Mouse (Mus musculus) ES-Bruce4 (cell line): ENCODE measurements around the gene Fah. TPM values are rescaled to one million over a fixed set of nuclear protein-coding genes. Genes with fewer than 3 reads are reported as not detected.

Experiments used
- H3K27ac ChIP-seq: 2 replicates; pipeline ENCODE4 v1.5.1; 2012; ENCODE audit warnings: low read length, inconsistent platforms; ENCODE audit not compliant: insufficient read depth
- H3K27me3 ChIP-seq: 2 replicates; pipeline ENCODE4 v1.6.1; 2012; ENCODE audit warnings: mild to moderate bottlenecking, low read length, inconsistent platforms; ENCODE audit not compliant: control insufficient read depth, poor library complexity, insufficient read depth, severe bottlenecking
- H3K36me3 ChIP-seq: 2 replicates; pipeline ENCODE4 v1.6.1; 2012; ENCODE audit warnings: inconsistent platforms, mild to moderate bottlenecking, low read length, moderate library complexity; ENCODE audit not compliant: control insufficient read depth, poor library complexity, insufficient read depth, severe bottlenecking
- H3K4me1 ChIP-seq: one replicate; pipeline ENCODE4 v1.8.1; 2011; ENCODE audit warnings: low read length; ENCODE audit not compliant: control insufficient read depth, insufficient read depth
- H3K4me3 ChIP-seq: 2 replicates; pipeline ENCODE4 v1.5.1; 2011; ENCODE audit warnings: low read depth, mild to moderate bottlenecking, low read length
- H3K9ac ChIP-seq: 2 replicates; pipeline ENCODE4 v1.6.1; 2012; ENCODE audit warnings: low read depth, mild to moderate bottlenecking, inconsistent platforms; ENCODE audit not compliant: poor library complexity, severe bottlenecking
- H3K9me3 ChIP-seq: replicated peaks from 2 replicates; pipeline ENCODE4 v1.6.1; 2012; ENCODE audit warnings: mild to moderate bottlenecking, low read length, inconsistent platforms; ENCODE audit not compliant: control insufficient read depth, poor library complexity, insufficient read depth, severe bottlenecking
- CTCF ChIP-seq: IDR thresholded peaks from one replicate; pipeline ENCODE4 v1.8.1; 2011; ENCODE audit warnings: low read depth, low read length
- EP300 ChIP-seq: IDR thresholded peaks from 2 replicates; pipeline ENCODE4 v1.6.1; 2011; ENCODE audit warnings: low read depth, low read length; ENCODE audit not compliant: insufficient read depth
- POLR2A ChIP-seq: IDR thresholded peaks from one replicate; pipeline ENCODE4 v1.8.1; 2011; ENCODE audit warnings: low read length; ENCODE audit not compliant: insufficient read depth
- polyA plus RNA-seq: library from polyadenylated mRNA; stranded (reverse); fragments of >200 nt; gene quantifications from 2 replicates; pipeline ENCODE4 v1.2.4, GENCODE M21; 2011; ENCODE audit warnings: low read depth; ENCODE audit not compliant: missing spikeins, insufficient read depth, insufficient read length

Gene Fah
- polyA plus RNA-seq, 1 experiment: 24.6 TPM

DNA sequence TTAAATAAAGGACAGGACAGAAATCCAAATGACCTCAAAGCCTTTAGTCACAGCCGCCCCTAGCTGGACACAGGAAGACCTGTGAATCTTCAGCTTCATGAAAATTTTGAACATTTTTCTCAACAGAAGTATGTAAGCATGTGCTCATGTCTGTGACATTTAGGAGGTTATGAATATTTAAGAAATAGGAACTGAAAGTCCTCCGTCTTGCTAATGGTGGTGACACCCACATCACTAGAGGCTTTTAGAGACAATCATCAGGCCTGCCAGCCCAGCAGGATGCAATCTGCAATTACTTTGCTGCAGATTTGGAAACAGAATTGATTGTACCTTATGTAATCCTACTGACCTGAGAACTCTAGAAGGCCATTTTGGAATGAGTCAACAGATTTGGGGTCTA, 55.0 kb downstream of the Fah start:
- Histone ChIP-seq H3K4me3 (no peak overlapping the region), H3K9ac (no peak overlapping the region), H3K4me1 (no peaks in the 10 kb centered on the region), H3K27ac (no peak overlapping the region), H3K27me3 (no peaks in the 10 kb centered on the region), H3K36me3 (no peaks in the 10 kb centered on the region), H3K9me3 (no peaks in the 10 kb centered on the region)
- TF ChIP-seq EP300 (no peak), POLR2A (no peak), CTCF (no peak)

DNA sequence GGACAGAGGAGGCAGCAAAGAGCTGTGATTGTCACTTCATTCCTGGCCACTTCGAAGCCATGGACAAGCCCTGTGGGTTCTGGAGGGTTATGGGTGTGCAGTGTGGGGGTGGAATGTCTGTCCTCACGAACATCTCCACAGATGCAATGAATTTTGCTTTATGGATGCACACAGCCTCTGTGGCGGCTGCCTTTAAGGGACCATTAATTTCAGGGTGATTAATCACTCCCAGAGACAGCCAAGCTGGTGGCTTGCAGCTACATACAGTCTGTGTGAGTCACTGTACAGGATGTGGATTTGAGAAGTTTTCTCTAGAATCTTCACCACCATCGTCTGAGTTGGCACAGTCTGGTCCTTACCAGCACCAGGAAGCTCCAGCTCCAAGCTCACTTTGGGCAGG, 59.9 kb downstream of the Fah start:
- Histone ChIP-seq H3K27me3 (no peaks in the 10 kb centered on the region), H3K36me3 (no peaks in the 10 kb centered on the region), H3K4me1 (no peaks in the 10 kb centered on the region), H3K27ac (no peak overlapping the region), H3K4me3 (no peak overlapping the region), H3K9ac (no peak overlapping the region), H3K9me3 (no peaks in the 10 kb centered on the region)
- TF ChIP-seq POLR2A (no peak), CTCF (no peak), EP300 (no peak)

DNA sequence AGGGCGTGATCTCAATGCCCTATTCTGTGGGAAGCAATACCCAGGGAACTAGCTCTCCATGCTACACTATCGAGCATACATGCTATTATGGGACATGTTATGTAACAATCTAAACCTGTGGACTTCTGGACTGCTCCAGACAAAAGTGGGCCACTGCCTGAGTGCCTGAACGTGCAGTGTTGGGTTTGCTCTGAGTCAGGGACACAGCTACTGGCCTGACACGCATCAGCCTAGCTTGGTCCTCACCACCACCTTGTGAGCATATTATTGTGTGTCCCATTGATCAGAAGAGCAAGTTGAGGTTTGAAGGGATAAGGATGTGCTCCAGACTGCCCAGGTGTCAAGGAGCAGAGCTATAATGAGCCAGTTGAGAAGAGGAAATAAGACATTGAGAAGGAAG, 61.6 kb downstream of the Fah start:
- Histone ChIP-seq H3K36me3 (no peaks in the 10 kb centered on the region), H3K4me1 (no peaks in the 10 kb centered on the region), H3K9ac (no peak overlapping the region), H3K27me3 (no peaks in the 10 kb centered on the region; the same call in 1 of the 2 replicates), H3K27ac (no peak overlapping the region), H3K4me3 (no peak overlapping the region), H3K9me3 (no peaks in the 10 kb centered on the region)
- TF ChIP-seq CTCF (no peak), EP300 (no peak), POLR2A (no peak)

Other genes with a start within 250 kb of the Fah start
- gene Arnt2, start 196.5 kb downstream of the Fah start, polyA plus RNA-seq: 1.5 and 3.3 TPM in 2 replicates
- gene Gm2115, start 77.8 kb downstream of the Fah start, polyA plus RNA-seq: 0.50 and 0.51 TPM in 2 replicates
- 153 and 155 TPM in 2 replicates for gene Zfand6, start 83.2 kb upstream of the Fah start, polyA plus RNA-seq
- not detected in 2 replicates for gene Olfr291, start 246.8 kb upstream of the Fah start, polyA plus RNA-seq